Mouse (Mus musculus) embryo, embryonic 10.5 days (tissue): ENCODE measurements at regions not wholly inside any gene's neighbourhood (a gene's known extent, or its start where the extent isn't known, plus 50 kb on each side); places are given as distances from the start of the nearest gene placed in this dataset.

Source experiments
- DNase-seq: peaks from one replicate; pipeline ENCODE4 v3.0.0-alpha.2; 2015; ENCODE audit warnings: low spot score

- DNase-seq, result no peak
Observed at GRCm38 (mm10) chr1:6059090-6059489, 1251.4 kb downstream of the Gm37988 start.

GRCm38 (mm10) chr1:6076543-6076942 is 1268.9 kb downstream of the Gm37988 start:
- peak; percentile 6 for DNase-seq

- no peak for DNase-seq
Observed at GRCm38 (mm10) chr1:6081876-6082275, 1274.2 kb downstream of the Gm37988 start.

GRCm38 (mm10) chr1:6094162-6094934 is 1286.7 kb downstream of the Gm37988 start:
- DNase-seq, result no peak

GRCm38 (mm10) chr1:6117557-6117956 is 1309.9 kb downstream of the Gm37988 start:
- no peak for DNase-seq

- peak; percentile 68 for DNase-seq
Observed at GRCm38 (mm10) chr1:6135066-6135465, 1327.4 kb downstream of the Gm37988 start.

GRCm38 (mm10) chr1:6140245-6140644 is 1332.6 kb downstream of the Gm37988 start:
- no peak for DNase-seq

GRCm38 (mm10) chr1:6142816-6143215 is 1335.1 kb downstream of the Gm37988 start:
- DNase-seq, result no peak

- DNase-seq, result peak; percentile 6
Observed at GRCm38 (mm10) chr1:6143891-6144290, 1336.2 kb downstream of the Gm37988 start.

- DNase-seq, result peak; percentile 6
Observed at GRCm38 (mm10) chr1:6152436-6152835, 1344.7 kb downstream of the Gm37988 start.
